Mouse (Mus musculus): ENCODE results near the gene Rasl11a.

The Rasl11a gene

DNA sequence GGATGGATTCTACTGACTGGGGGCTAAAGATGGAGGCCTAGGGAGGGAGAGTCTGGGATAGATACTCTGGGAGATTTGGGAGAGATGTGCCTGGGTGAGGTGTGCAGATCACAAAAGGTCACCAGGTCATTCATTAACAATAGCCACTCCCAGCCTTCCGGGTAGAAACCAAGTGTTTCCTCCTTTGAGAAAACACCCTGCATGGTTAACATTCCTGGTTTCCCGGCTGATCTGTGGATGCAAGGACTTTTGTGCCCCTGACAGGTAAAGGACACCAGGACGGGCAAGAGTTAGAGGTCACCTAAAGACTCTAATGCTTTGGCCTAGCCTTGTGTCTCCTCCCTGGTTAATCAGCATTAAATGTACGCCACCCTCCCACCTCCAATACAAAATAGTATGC lies 48.0 kb downstream of the Rasl11a start:
- DNase-seq (ENCODE audit: low read depth, low spot score): peak; percentile 98

DNA sequence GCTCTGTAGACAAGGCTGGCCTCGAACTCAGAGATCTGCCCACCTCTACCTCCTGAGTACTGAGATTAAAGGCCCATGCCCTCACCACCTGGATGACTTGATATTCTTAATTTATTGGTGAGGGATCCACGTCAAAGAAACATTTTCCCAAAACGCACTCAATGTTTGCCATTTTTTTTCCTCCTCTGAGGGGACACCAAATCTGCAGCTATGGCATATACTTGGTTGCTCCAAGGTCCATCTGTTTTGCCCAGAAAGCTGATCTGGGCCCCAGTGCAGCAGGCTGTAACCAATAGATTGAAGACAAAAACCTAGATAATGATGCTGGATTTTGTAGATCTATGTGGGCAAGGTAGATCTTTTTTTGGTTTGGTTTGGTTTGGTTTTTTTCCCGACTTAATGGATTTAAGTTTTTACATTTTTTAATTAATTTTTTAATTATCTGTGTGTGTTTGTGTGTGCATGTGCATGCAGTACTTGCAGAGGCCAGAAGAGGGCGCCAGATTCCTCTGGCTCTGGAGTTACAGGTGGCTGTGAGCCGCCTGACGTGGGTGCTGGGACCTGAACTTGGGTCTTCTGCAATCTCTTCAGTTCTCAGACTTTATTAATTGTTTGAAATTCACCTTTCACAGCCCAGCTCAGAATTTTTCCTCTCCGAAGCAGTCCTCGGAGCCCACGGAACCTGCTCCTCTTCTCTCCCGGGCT lies 48.8 kb downstream of the Rasl11a start:
- no peak for DNase-seq (ENCODE audit: low read depth, low spot score)

DNA sequence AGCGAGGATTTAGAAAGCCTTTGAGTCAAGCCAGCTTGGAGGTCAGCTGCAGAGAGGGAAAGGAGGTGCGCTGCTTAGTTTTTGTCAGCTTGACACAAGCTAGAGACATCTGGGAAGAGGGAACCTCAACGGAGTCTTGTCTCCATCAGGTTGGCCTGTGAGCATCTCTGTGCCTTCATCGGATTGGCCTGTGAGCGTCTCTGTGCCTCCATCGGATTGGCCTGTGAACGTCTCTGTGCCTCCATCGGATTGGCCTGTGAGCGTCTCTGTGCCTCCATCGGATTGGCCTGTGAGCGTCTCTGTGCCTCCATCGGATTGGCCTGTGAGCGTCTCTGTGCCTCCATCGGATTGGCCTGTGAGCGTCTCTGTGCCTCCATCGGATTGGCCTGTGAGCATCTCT lies 50.8 kb downstream of the Rasl11a start:
- DNase-seq (ENCODE audit: low read depth, low spot score): peak; percentile 48

DNA sequence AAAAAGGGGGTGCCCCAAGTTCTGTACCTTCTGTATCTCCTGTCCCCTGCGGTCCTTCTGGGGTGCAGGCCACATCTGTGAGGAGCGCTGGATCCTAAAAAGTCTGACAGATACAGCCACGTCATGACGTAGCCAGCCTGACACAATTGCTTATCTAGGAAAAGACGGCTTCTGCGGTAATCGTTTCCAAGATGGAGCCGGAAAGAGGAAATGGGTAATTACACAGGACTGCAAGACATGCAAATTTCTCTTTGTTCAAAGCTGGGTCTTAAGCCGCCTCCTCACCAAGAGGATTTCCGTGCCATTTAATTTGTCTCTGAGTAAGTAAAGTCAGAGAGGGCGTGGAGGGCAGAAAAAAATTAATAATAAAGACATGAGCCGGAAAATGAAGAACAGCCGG lies 52.1 kb downstream of the Rasl11a start:
- DNase-seq (ENCODE audit: low read depth, low spot score): peak; percentile 87

All from ES-CJ7 (cell line).